21 mouse cellular contexts compared by ENCODE assay signal in genomic region chr8:79400671-79401070, GRCm38 (mm10). TPM values are rescaled to one million over a fixed set of nuclear protein-coding genes. Genes with fewer than 3 reads are reported as not detected.
A peak's percentile ranks its signal among the peaks of the same experiment; 100 is the strongest.
DNase-seq lines count a peak whose midpoint lies in the region; ATAC-seq lines count a peak whose summit lies in the region.
"Had no signal": no experiment of that assay in that cellular context is flagged by ENCODE, and none has a peak within 500 bp of the region (broad histone marks: within the 10 kb centered on the region; RNA-seq: fewer than 3 reads in every experiment).

No protein-coding gene starts in this region.

- peak; percentile 90 for DNase-seq in heart, adult 11 months
- no peak for DNase-seq in heart, embryonic 10.5 days (ENCODE audit: low spot score)
- DNase-seq in midbrain, embryonic 11.5 days (ENCODE audit: low spot score, missing footprints), result peak; percentile 67
- peak; percentile 31 for DNase-seq in testis, postnatal 10 days (ENCODE audit: low spot score)
- DNase-seq in testis, postnatal 14 days (ENCODE audit: low spot score), result no peak
- DNase-seq: adrenal gland, adult 2 months; adrenal gland, adult 8-10 months; adrenal gland, postnatal 10 days; adrenal gland, postnatal 14 days; adrenal gland, postnatal 25 days; adrenal gland, postnatal 36 days; B cell, adult 2 months; cerebellum, adult 11 months; cerebellum, adult 11-12 months; cerebellum, adult 18-20 months had no signal

- no peak for ATAC-seq in midbrain, embryonic 11.5 days (ENCODE audit: low FRiP score)
- no peak for ATAC-seq in midbrain, embryonic 13.5 days
- ATAC-seq: activated CD4-positive, CD25-positive, alpha-beta regulatory T cell, adult 4 months; CD4-positive, CD25-positive, alpha-beta regulatory T cell, adult 4 months; Patski had no signal

- no peak overlapping the region for H3K27ac ChIP-seq in heart, embryonic 10.5 days
- no peak overlapping the region for H3K27ac ChIP-seq in midbrain, embryonic 11.5 days (ENCODE audit: low read depth, low read length)
- H3K27ac ChIP-seq in midbrain, embryonic 13.5 days, result no peak overlapping the region

- H3K4me3 ChIP-seq in heart, embryonic 10.5 days, result no peak overlapping the region
- H3K4me3 ChIP-seq in midbrain, embryonic 11.5 days (ENCODE audit: low read depth, low read length), result no peak overlapping the region
- H3K4me3 ChIP-seq in midbrain, embryonic 13.5 days (replicated peaks), result no peak overlapping the region

- H3K27me3 ChIP-seq in heart, embryonic 10.5 days (ENCODE audit: insufficient read depth, poor library complexity, severe bottlenecking), result no peaks in the 10 kb centered on the region
- H3K27me3 ChIP-seq in midbrain, embryonic 11.5 days (ENCODE audit: control insufficient read depth, insufficient read depth, low read length), result no peaks in the 10 kb centered on the region
- H3K27me3 ChIP-seq in midbrain, embryonic 13.5 days, result no peaks in the 10 kb centered on the region
- H3K27me3 ChIP-seq: CH12.LX, Patski had no signal

- H3K9ac ChIP-seq in midbrain, embryonic 11.5 days (ENCODE audit: low read length), result no peak overlapping the region
- no peak overlapping the region for H3K9ac ChIP-seq in midbrain, embryonic 13.5 days (replicated peaks)

- H3K4me2 ChIP-seq in midbrain, embryonic 11.5 days, result no peak overlapping the region
- H3K4me2 ChIP-seq in midbrain, embryonic 13.5 days (replicated peaks), result no peak overlapping the region

- H3K9me3 ChIP-seq in heart, embryonic 10.5 days, result no peaks in the 10 kb centered on the region
- no peaks in the 10 kb centered on the region for H3K9me3 ChIP-seq in midbrain, embryonic 11.5 days (ENCODE audit: control insufficient read depth, low read length)
- no peaks in the 10 kb centered on the region for H3K9me3 ChIP-seq in midbrain, embryonic 13.5 days

- H3K36me3 ChIP-seq in heart, embryonic 10.5 days, result no peaks in the 10 kb centered on the region
- H3K36me3 ChIP-seq in midbrain, embryonic 11.5 days (ENCODE audit: control insufficient read depth, insufficient read depth, low read length), result no peaks in the 10 kb centered on the region
- H3K36me3 ChIP-seq in midbrain, embryonic 13.5 days, result no peaks in the 10 kb centered on the region
- H3K36me3 ChIP-seq: G1E had no signal

- peaks cover 14% of the 10 kb centered on the region for H3K4me1 ChIP-seq in heart, embryonic 10.5 days
- peaks cover 13% of the 10 kb centered on the region for H3K4me1 ChIP-seq in midbrain, embryonic 11.5 days (ENCODE audit: control insufficient read depth, insufficient read depth, low read length)
- peaks cover 25% of the 10 kb centered on the region for H3K4me1 ChIP-seq in midbrain, embryonic 13.5 days (replicated peaks)

- 63% methylated on average over 2 of the region's 2 CpGs for WGBS in heart, embryonic 10.5 days
- WGBS in midbrain, embryonic 11.5 days, result 78% methylated on average over 2 of the region's 2 CpGs
- WGBS in midbrain, embryonic 13.5 days, result 71% methylated on average over 2 of the region's 2 CpGs

RNA-seq across cellular contexts. Expression of gene Smad1, which starts 1.4 kb away (rescaled TPM):
- polyA plus RNA-seq in heart, embryonic 10.5 days (2016; fragmentation: Nextera tagmentation; extraction: Ambion mirVana), result 20.1 and 32.1 TPM in 2 replicates
- 55.5 and 63.1 TPM in 2 replicates for polyA plus RNA-seq in midbrain, embryonic 11.5 days (2014; fragmentation: Nextera tagmentation; extraction: Ambion mirVana)
- 63.2 and 64.6 TPM in 2 replicates for polyA plus RNA-seq in midbrain, embryonic 13.5 days (2015; fragmentation: Nextera tagmentation; extraction: Ambion mirVana)

Comparison
In these comparisons a context has a peak if more than half of its experiments do, and no peak if none do; other contexts are left out.
1. DNase-seq: peak in heart, adult 11 months (single experiment), midbrain, embryonic 11.5 days (single experiment) and testis, postnatal 10 days (single experiment); none in heart, embryonic 10.5 days (single experiment) and testis, postnatal 14 days (single experiment).